Mouse (Mus musculus) gastrocnemius, postnatal 10 days (tissue): ENCODE measurements around the gene Actrt2. TPM values are rescaled to one million over a fixed set of nuclear protein-coding genes. Genes with fewer than 3 reads are reported as not detected.

ENCODE experiments used
- DNase-seq: peaks from one replicate; pipeline ENCODE4 v3.0.0; 2021; ENCODE audit warnings: mixed read lengths
- total RNA-seq, 2 experiments: library from RNA; stranded (reverse); gene quantifications; 2 replicates each; pipeline ENCODE4 v1.2.3; 2021

Actrt2 gene
- total RNA-seq, 2 experiments from 2014 or later, result not detected

DNA sequence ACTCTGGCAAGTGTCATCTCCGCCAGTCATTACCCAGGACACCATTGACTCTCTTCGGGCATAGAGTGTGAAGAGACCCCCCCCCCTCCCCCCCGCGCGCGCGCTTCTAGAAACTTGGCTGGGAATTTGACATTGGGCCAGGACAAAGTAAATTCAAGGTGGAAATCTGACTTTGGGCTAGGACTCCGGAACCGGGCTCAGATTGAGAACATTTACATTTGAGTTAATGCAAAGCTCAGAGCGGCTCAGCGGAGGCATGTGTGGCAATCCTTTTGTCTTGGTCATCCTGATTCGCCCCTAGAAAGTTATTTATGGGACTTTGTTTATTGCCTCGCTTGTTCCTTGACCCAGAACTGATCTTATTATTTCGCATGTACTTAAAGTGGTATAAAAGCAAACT, 14.6 kb upstream of the Actrt2 start:
- DNase-seq, result no peak

DNA sequence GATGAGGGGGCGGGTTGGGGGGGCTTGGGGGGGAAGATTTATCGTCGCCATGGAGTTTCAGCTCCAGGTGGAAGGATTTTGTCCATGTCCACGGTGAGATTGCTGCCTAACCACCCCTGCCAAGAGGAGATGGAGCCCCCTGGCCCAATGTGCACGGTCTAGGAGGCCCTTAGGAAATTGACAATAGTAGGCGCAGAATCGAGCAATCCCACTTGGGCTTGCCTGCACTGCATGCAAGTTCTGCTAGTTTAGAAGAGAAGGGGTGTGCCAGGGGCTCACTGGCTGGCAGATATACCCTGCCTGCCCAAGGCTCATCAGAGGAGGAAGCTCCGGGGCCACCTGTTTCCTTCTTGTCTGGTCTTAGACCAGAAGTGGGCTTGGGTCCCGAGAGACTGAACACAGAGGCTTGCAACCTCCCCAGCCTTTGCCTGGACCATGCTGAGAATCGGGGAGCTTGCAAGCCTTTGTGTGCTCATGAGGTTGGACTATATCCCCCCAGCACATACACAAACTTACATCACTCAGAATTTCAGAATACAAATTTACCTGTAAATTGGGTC, 7.9 kb upstream of the Actrt2 start:
- DNase-seq, result no peak

DNA sequence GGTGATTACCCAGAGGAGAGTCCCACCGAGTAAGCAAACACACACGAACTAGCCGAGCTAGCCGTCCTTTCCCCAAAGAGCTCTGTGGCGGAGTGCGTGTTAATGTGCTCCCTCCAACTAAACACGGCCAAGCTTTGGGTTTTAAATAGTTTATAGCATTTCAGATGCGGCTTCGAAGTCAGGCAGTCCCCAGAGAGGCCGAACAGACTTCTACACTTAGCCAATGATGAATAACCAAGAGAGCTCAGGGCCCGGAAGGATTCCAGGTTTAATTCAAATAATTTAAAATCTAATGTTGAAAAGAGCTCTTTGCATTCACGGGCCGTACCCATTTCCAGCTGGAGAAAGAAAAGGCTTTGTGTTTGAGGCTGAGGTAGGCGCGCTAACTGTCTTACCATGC, 7.3 kb upstream of the Actrt2 start:
- DNase-seq, result no peak

DNA sequence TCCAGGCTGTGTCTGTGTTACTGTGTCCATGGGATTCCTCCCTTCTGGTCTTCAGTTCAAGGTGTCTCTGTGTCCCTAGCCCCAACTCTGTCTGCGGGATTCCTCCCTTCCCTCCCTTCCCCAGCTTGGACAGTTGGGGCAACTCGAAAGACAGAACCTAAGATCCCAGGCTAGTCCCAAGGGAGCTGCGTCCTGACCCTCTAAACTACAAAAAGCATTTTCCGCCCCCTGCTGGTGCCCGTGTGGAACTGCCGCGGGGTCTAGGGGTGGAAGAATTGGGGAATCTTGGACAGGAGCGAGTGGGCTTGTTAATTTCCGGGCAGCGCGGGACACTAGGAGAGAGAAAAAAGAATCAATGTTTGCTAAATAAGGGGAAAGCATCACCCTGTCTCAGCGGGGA, 6.9 kb upstream of the Actrt2 start:
- peak; percentile 73 for DNase-seq

DNA sequence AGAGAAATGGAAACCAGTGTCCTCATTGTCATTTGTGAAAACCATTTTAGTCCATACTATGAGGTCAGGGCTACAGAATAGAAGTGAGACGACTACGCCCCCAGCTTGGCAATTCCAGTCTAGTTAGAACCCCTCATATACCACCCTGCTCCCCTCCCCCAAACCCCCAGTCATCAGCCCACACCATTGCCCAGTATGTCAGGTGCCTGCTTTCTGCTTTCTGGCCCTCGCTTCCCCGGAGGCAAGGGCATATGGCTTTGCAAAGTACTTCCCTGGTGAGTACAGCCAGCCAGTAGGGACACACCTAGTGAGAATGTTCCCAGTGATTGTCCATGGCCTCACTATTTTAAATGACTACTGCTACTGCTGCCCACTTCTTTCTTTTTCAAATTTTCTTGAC, 6.3 kb upstream of the Actrt2 start:
- DNase-seq, result no peak

DNA sequence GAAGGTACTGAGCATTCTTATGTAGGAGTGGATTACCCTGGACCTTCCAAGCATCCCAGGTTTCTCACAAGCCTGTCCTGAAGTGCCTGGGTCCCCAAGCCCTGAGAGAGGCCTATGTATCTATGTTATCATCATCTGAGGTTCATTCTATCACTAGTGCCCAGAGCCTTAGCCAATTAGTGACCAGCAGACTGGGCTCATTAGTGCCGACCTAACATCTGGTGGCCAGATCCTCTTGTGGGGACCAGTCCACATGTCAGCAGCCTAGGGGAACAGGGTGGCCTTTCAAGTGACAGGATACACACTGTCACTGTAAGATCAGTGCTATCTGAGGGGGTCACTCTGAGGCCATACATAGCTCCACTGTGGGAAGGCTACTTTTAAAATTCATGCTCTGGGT, 4.4 kb upstream of the Actrt2 start:
- no peak for DNase-seq

DNA sequence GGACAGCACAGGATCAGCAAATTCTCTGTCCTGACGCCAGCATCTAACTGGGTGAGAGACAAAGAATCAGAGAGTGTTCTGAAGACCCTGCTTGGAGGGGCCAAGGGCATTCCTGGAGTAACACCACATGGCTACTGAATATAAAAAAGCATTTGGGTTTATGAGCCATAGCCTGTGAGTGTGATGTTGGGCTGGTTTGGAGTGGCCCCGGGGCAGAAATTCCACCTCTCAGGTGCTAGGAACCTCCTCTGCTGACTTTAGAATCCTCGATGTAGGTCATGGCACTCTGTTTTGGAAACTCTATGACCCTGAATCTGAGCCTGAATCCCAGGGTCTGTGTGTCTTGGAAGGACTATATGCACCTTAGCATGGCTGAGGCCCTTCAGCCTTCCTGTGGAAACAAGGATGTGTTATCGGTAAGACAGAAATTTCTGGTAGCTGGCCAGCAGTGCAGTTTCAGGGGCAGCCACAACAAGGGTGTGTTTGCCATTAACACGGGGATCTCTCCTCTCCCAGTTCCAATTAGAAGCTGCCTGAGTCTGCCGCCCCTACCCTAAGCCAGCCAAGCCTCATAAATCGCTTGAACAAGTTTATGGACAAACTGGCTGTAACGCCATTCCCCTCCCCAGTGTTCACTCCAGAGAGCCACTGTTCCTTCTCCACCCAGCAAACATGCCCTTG, 3.7 kb upstream of the Actrt2 start:
- DNase-seq, result no peak

DNA sequence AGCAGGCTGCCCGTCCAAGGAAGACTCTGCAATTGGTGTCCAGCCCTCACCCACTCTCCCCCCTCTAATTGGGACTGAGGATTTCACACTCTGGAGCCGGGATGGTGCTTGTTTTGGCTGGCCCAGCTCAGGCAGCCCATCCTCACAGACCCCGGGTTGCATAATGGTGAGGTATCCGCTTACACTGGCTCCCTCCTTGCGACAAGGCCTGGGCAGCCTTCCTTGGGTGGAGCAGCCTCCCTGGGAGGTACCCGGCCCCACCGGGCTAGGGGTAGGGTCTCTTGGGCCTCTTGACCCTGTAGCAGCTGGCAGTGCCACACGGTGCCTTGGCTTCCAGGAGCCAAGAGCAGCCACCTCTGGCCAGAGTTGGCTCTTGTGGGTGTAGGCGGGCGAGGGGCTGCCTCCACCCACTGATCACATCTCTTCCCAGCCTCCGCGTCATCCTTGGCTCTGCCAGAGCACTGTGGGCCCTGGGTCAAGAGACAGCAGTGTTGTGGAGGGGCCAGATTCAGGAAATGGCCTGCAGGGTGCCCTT, 4.9 kb downstream of the Actrt2 start:
- DNase-seq, result no peak

DNA sequence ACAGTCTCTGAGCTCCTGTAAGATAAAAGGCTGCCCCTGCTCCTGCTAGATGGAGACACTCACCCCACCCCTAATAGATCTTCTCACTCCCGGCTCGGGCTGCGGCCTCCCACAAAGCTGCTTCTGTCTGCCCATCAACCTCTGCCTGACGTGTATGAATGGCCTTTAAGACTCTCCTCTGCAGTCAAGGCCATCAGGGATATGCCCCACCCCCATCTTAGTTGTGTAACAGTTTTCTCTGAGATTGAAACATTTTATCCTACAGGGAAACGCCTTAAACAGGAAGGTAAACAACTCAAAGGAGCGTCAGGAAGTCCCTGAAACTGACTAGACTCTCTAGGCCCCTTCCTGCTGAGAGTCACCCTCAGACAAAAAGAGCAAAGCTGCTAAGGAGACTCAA, 6.4 kb downstream of the Actrt2 start:
- DNase-seq, result no peak

DNA sequence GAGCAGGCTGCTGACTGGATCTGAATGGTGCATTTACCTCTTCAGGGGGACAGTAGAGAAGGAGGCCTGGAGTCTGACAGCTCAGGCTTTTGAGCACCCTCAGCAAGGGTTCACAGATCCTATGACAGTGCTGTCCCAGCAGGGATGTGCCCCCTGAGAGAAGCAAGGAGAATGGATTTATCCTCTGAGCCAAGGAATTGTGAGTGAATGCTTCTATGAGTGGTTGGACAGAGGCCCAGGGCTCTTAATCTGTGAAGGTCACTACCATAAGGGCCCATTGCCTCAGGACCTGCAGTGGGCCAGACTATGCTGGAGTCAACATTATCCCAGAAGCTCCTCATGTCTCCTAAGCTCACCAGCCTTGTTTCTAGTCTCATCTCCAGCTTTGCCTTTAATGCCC, 7.6 kb downstream of the Actrt2 start:
- DNase-seq, result no peak

DNA sequence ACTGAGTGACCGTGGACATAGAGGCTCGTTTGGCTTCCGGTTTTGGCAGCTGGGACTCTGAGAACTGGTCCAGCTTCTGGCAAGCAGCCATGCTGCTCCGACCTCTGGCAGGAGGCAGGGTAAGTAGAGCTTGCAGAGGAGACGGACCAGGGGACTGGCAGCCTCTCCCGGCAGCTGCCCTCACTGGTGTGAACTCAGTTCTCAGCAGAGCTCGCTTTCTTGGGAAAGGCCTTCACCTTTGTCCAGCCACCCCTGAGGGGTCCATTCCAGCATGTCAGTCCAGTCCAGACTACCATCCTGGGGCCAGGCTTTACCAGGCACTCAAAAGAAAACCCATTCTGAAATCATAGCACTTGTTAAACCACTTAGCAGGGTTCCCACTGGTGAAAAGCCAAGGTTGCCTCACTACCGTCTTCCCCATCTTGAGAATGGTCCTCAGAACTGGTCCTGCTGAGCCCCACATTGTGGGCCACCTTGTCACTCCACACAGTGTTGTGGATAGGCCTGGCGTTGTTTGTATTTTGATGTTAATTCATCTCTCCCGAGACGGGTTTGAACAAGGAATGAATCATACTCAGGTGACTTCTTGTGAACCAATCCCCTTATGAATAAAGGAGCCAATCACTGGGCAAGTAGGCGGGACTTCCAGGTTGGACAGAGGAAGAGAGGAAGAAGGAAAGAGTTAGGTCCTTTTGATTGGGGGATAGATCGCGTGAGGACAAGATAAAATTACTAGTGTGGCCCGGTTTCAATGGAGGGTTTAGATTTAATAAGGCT, 12.3 kb downstream of the Actrt2 start:
- DNase-seq, result peak; percentile 71

DNA sequence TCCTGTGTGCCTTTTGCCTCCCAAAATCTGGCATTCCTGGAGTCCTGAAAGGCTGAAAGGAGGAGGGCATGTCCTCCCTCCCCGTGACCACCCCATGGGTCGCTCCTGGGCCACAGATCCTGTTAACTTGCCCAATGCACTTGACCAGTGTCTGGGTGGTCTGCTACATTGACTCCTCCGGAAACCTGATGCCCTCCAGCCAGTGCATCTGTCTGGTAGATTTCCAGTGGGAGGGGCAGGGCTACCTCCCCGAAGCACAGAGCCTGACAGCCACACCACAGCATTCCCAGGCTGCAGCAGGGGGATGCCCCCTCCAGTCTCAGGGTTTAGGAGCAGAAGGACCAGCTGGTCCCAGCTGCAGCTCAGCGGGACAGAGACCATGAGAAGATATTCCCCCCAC, 15.2 kb downstream of the Actrt2 start:
- no peak for DNase-seq

DNA sequence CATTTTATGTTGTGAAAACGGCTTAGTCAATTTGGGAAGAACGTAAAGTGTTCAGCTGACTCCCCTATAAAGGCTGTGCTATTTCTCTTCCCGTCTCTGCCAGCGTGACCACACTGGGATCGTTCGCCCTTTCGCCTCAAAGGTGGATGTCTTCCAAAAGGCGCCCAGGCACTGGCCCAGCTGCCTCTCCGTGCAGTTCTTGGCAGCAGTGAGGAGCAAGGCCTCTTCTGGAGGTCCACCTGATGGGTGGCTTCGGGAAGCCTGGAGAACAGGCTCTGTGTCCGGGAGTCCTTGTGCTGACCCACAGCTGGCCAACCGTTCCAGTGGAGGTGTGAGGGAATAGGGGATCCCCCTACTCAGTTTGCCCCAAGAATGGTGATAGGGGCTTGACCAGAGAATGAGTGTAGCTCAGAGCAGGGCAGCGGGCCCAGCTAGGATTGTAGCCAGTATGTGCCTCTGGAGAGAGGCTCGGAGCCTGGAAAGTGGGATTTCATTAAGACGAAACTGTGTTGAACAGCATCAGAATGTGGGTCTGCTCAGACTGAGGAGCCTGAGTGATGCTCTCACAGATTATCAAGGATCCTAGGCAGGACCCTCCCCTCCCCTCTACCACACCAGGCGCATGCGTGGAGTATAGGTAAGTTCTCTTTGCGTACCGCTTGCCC, 18.5 kb downstream of the Actrt2 start:
- DNase-seq, result peak; percentile 49

DNA sequence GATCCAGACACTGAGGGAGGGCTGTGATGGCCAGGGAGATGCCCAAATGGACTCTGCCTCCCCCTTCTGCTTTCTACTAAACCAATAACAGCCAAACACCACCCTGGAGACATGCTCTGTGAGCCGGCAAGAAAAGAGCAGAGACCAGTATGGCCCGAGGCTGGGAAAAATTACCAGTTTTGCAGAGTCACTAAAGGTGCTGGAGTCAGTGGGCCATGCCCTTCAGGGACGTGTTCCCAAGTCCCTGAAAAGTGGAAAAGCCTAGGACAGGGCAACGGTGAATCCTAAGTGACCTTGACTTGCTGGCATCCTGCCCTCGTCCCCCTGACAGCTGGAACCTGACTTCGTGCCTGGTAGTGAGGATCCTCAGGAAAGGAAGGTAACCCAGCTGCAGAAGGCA, 25.2 kb downstream of the Actrt2 start:
- DNase-seq, result no peak

DNA sequence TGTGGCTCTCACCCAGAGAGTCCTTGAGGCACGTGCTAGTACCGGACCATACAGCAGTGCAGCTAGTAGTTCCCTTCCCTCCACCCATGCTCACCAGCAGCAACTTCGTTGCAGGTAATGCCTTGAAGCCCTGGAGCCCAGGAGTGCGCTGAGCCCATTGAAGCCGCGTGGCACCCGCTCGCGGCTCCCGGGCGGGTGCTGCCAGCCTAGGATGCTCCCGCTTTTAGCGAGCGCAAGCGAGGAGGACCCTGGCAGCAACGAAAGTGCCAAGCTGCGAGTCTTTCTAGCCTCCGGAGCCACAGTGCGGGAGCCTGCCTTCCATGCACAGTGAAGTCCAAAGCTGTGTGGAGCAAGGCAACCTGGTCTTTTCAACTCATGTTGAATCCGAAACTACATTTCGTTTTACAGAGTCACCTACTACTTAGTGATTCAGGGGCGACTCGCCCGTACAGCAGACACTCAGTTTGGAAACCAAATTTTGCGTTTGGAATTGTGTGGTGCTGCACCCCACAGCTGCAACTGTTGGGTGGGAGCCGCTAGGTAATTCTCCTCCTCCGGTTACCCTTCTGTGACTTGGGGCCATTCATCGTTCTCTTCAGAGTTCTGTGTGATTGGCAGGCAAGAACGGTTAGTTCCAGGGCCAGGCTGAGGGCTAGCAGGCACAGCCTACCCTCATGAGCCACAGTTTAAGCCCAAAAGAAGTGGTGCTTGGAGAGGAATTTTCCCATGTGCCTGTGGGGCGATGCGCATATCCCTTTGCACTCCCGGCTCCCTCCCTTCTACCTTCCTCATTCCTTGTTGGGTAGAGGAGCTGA, 26.2 kb downstream of the Actrt2 start:
- DNase-seq, result no peak

DNA sequence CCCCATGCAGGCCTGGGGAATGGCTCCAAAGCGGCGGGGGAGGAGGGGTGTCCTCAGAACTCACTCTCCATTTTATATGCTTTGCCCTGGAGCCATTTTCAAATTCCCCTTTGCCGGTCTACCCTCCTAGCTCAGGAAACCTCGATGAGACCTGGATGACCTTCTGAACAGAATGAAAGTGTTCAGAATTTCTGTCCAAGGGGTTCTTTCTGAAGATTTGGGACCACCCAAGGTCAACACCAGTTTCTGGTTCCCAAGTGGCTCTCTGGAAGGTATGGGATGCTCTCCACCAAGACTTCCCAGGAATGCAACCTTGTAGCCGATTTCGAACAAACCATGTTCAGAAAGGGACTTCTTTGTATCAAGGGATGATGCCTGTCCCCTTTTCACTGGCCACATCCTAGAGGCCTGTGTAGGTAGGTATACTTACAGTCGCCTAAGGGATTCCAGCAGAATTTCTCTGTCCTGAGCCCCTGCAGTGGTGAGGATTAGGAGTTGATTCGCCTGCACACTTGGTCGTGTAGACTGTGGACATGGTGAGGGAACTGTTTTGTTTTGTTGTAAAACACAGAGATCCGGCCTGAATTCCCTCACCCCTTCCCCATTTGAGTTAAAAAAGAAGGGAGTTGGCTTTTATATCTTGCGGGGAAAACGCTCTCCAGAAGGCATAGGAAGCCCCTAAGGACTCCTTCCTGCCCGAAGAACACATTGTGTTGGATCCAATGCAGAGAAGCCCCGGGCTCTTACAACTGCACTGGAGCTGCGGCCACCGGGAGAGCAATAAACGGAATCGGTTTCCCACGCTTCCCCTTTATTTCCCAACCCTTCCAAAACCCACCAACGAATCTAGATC, 27.0 kb downstream of the Actrt2 start:
- no peak for DNase-seq

DNA sequence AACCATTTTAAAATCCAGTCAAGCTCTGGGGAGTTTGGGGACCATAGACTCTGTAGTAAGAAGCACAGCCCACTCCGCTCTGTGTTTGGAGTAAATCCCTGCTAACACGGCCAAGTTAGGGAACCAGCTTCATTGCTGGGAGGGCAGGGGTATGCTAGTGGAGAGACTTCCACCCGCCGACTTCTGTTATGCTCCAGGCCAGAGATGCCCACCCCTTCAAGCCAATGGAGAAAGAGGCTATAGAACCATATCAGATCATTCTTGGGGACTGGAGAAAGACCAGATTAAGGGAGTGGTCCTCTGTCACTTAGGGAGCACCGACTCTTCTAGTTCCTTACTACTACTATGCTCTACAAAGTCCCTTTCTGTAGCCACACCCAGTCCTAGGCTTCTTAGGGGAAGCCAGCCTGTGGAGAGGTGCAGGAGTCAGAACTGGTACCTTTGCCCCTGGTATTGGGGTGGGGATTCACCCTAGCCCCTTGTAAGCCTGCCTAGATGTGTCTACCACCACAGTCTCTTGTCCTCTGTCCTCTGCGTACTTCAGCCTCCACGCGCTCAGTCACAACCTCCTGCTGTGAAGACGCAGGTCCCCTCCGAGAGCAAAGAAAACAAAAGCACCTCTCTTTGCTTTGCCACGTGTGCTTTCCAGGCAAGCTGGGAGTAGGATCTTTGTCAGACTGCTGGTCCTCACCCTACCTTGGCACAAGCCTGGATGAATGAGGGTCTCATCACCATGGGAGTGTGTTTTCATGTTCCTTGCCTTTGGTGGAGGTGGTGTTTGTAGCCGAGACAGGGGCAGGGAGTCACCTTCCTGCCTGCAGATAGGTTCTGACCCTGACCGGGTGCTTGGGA, 27.9 kb downstream of the Actrt2 start:
- DNase-seq, result no peak

DNA sequence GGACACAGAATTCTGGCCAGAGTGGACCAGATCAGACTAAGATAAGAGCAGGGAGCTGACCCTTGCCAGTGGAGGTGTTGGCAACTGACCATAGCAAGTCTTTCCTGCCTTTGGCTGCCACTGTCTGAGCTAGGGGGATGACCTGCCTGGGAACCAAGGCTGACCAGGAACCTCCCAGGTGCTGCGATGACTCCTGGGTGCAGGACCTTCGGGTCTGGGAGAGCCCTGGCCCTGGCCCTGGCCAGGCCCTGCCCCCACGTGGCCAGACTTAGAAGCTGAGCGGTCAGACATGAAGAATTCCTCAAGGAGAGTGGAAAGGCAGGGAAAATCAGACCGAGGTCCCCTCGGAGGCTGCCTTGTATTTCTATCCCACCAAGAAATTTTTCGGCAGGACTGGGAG, 28.5 kb downstream of the Actrt2 start:
- no peak for DNase-seq

DNA sequence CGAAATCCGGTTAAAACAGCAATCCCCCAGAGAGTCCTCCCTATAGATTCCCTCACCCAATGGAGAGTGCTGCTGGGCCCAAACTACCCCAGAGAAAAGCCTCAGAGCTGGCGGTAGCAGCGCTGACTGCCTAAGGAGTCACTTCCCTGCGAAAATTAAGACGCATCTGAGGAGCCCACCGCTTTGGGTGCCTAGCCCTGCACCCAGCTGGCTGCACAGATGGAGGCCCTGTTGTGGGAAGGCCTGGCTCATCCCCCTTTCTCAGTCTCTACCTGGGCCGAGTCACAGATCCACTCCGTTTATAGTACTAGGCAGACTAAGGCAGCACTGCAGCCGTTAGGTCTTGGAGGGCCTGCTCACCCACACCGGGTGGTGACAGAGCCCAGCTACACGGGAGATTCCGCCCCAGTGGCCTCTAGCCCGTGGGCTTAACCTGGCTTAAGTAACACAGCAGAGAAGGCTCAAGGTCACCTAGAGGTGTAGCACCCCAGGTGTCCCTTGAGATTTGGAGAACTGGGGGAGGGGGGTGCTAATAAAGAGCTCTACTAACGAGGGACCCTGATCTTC, 29.3 kb downstream of the Actrt2 start:
- no peak for DNase-seq
